Mouse (Mus musculus) layer of hippocampus, postnatal 10 days (tissue): Measurements from ENCODE around the gene Rasl12. TPM values are rescaled to one million over a fixed set of nuclear protein-coding genes. Genes with fewer than 3 reads are reported as not detected.

Experiments
- DNase-seq, 2 experiments: peaks; one replicate each; pipeline ENCODE4 v3.0.0; 2021; ENCODE audit warnings: low spot score in 2 of 2
- long read RNA-seq: library from polyadenylated mRNA; stranded (forward); transcript quantifications from one replicate; pipeline ENCODE4 v2.0.0, GENCODE M21; 2023
- total RNA-seq, 2 experiments: library from RNA; stranded (reverse); gene quantifications; 2 replicates each; pipeline ENCODE4 v1.2.3; 2021

Rasl12 gene
- total RNA-seq: 1 to 10 TPM; 4.1 to 5.3 TPM
- long read RNA-seq, partial matches to known transcripts: 0 of 5 reads
- long read RNA-seq, other reads (novel, unspliced or antisense): 0 of 5 reads

- DNase-seq: peak; percentile 57 to 72
These were observed at the start of gene Rasl12 for GRCm38 (mm10) chr9:65398279-65398678. Gene Rasl12, plus strand, starts transcription at chr9:65398506.

DNA sequence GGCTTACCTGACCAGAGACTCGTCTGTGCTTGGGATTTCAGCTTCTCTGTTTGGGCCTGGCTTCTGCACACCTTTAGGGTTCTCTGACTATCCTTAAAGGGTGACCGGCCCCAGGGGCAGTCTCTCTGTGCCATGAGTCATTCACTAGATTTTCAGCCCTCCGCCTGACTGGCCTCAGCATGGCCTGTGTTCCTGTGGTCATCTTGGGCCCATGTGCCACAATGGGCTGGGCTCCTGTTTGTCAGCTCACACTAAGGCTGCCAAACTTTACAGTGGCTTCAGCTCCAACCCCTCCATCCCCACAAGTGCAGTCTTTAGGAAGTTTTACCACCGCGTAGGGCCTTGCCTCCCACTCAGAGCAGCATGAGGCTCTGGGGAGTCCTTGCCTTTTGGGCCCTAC, 45.1 kb upstream of the Rasl12 start:
- DNase-seq: no peak

- no peak for DNase-seq
These were observed 41.7 kb upstream of the Rasl12 start for GRCm38 (mm10) chr9:65356561-65356960.

DNA sequence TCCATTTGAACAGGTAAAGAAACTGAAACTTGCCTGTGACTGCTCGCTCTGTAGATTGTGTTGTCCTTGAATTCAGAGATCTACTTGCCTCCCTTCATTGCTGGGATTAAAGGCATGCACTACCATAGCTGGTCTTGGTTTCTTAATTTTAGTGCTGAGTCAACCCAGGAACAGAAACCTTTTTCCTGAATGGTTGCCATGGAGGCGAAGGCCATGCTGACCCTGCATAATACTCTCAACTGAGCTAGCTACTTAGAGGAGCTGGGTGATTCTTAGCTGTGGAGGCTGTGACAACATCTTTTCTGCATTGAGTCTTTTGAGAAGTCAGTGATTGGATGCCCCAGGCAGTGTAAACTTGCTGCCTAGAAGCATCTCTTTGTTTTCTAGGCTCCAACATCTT, 41.3 kb upstream of the Rasl12 start:
- DNase-seq: no peak

DNA sequence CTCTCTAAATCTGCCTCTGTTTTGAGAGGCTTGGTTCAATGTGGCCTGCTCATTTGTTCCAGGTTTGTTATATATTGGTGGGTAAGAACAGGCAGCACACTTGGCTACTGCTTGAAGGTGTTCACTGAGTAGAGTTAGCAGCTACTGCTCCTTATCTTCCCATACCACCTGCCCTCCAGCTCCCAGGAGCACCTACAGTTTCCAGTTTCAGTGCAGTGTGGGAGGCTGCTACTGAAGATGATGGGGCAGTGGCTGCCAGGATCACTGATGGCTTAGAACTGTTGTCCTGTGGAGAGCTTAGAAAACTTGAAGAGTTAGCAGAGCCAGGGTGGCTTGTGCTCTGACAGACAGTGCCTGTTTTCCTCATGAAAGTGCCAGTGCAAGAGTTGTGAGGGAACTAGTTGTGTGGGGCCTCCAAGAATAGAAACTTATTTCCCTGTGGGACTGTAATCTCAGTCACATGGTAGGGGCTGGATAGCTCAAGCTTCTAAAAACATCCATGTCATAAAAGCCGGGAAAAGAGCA, 39.3 kb upstream of the Rasl12 start:
- DNase-seq: no peak

DNA sequence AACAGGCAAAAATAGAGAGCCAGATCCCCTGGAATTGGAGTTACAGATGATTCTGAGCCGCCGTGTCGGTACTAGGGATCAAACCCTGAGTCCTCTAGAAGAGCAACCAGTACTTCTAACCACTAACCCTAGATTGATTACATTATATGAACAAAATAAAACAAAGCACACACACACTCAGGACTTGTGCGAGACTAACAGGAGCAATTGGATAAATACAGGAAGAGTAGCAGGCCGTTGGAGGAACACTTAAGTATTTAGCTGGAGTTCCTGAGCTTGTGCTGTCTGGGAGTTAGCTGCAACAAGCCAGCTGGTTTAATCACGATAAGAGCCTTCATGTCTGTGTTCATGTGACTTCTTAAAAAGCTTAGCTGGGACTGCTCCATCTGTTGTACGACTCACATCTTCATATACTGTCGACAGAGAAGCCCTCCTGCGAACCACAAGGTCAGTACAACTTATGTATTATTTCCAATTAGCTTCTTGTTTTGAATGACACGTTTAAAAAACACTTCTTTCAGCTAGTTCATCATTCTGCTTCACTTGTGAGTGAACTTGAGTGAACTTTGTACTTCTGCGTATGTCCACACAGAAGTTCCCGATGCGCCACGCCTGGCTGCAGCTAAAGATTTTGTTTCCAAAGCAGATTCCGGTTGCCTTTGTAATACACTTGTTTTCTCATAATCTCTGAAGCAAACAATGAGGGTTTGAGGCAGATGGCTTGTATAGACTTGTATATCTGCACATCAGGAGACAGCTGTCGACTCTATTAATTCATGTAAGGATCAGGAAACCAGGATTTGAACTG, 37.5 kb upstream of the Rasl12 start, which contains the start of gene Ubap1l:
TSS of gene Ubap1l (plus strand) at position 401 of the 808 bp plus-strand sequence.
- no peak for DNase-seq

GRCm38 (mm10) chr9:65363684-65364083, 34.6 kb upstream of the Rasl12 start:
- no peak for DNase-seq

DNA sequence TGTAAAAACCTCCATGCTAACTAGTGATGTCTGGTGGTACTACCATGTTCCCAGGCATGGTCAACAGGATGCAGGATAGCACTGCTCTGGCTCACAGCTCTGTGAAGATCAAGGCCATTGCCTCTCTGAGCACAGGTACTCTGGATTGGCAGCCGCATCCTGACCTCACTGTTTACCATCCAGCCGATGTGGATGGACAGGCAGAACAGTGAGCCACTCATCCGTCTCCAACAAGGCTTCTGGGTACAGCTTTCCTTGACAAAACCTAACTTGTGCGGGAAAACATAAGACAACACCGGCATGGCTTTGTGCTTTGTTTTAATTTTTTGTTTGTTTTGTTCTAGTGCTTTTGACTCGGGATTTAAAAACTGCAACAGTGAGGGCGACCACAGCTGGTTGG, 32.6 kb upstream of the Rasl12 start:
- DNase-seq: no peak

DNA sequence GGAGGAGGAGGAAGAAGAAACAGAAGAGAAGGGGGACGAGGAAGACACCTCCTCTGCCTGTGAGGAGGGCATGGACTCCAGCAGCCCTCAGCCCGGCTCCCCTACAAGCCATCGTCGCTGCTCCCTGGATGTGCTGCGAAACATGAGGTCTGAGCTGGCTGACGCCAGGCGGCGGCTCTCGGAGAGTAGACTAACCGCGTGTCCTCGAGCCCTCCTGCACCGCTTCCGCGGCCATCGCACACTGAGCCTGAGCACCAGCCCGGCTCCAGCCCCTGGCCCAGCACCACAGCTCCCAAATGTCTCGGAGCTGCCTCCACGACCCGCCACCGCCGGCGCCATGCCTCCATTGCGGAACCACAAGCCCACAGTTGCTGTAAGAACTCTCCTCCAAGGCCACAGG, 26.6 kb upstream of the Rasl12 start:
- no peak for DNase-seq

- peak; percentile 35 to 51 for DNase-seq
These were observed 25.9 kb upstream of the Rasl12 start for GRCm38 (mm10) chr9:65372449-65372848.

DNA sequence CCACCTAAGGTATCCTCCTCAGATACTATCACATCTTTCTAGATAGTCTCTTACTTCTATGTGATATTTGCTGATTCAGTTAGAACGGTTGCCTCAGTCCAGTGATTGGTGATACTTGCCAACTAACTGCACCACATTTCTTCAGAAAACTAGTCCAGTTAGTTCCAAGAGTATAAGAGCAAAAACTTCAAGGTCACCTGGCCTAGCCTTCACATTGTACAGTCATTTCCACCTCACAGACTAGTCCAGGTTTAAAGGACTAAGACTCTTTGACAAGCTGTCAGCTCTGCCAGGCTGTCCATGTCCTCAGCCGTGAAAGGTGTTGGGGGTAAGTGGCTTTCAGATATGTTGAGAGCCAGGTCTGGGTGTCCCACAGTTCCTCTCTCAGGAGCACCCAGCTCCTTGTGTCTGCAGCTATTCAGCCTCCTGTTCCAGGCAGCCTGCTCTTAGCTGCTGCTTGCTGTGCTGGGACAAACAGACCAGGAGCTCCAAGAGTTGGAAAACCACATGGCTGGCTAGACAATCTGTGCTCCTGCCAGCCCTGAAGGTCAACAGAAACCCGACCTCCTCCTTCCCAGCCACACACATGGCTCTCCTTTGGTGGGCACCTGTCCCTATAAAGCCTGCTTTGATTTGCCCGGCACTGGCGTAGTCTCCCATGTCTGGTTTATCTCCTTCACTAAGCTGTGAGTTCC, 23.7 kb upstream of the Rasl12 start:
- no peak for DNase-seq

DNA sequence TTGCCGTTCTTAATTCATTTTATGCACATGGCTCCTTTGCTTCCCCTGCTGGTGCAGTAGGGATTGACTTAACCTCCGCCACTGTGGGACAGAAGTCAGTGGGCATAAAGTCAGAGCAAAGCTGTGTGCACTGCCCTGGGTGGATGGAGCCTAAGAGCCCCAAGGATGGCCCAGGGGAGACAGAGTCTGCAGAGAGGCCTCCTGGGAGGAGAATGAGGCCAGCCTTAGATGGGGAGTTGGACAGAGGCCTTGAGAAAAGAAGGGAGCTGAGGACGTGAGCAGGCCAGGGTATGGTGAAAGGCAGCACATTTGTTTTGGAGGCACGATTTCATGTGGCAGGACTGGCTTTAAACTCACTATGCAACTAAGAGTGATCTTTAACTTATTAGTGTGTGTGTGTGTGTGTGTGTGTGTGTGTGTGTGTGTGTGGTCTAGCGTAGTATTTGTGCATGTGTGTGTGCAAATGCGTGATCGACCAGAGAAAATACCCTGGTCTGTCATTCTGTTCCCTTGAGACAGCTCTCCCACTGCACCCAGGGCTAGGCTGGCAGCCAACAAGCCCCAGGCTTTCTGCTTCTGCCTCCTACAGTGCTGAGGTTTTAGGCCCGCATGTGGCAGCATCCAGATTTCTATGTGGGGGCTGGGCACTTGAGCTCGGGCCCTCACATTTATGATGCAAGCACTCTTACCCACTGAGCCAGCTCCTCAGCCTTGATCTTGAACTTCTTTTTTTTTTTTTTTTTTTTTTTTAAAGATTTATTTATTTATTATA, 23.0 kb upstream of the Rasl12 start:
- DNase-seq: peak; percentile 32 to 36

- DNase-seq: no peak
These were observed 17.2 kb upstream of the Rasl12 start for GRCm38 (mm10) chr9:65381017-65381590.

DNA sequence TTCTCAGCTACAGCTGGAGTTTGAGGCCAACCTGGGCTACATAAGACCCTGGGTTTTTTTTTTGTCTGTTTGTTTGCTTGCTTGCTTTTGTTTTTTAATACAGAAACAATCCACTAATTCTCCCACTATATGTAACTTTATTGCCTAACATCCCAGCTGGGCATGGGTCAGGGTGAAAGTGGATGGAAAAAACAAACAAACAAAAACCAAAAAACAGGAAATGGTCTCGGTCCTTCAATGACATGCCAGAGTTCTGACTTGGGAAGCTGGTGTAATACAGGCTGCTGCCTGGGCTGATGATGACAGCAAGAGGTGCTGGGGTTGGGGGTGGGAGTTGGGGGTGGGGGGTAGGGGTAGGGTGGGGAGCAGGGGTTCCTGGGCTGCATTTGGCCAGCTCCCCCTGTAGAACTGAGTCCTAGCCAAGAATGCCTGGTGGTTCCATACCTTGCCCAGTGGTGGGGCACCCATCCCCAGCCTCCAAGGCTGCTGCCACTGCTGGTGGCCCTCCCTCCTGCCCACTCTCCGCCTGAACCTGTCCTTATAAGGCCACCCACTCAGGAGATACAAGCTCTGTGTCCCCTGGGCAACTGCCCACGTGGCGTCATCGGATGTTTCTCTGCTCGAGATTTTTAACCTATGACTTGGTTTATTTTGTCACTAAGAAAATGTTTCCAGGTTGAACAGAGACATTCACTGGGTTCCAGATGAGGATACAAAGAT, 16.1 kb upstream of the Rasl12 start:
- DNase-seq: no peak

- DNase-seq: no peak
These were observed 15.6 kb upstream of the Rasl12 start for GRCm38 (mm10) chr9:65382751-65383097.

GRCm38 (mm10) chr9:65384276-65384675, 14.0 kb upstream of the Rasl12 start:
- no peak for DNase-seq

GRCm38 (mm10) chr9:65386373-65387140, 11.7 kb upstream of the Rasl12 start:
- no peak for DNase-seq

DNA sequence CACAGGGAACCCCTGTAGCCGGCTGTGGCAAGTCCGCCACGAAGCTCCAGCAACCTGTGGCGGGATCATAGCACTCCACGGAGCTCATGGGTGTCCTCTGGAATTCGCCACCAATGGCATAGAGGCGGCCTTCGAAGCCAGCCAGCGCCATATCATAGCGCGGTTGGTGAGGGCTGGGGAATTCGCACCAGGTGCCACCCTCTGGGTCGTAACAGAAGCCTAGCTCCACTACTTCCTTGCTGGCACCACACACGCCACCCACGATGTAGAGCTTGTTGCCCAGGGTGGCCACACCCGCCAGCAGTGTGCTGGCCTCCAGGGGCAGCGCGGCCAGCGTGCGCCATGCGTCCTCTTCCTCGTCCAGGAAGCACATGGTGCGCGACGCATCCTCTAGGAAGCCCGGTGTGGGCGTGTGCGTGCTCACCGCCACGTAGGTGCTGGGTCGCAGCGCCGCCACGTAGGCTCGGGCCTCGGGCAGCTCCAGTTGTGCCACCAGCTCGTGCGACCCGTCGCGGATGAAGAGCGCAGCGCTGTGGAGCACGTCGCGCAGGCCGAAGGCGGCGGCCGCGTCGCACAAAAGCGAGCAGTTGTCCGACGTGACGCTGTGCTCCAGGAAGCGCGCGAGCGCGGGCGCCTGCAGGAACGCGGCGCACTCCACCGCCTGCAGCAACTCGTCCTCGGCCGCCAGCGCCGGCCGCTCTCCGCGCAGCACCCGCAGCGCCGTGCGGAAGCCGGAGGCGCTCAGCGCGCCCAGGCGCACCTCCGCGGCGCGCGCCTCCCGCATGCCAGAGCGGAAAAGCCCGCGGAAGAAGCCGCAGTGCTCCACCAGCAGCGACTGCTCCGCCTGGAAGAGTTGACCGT, 7.3 kb upstream of the Rasl12 start:
- DNase-seq: no peak

GRCm38 (mm10) chr9:65391613-65391964, 6.7 kb upstream of the Rasl12 start, which contains the start of gene Kbtbd13:
Gene Kbtbd13, minus strand, starts transcription at chr9:65391652.
- DNase-seq: no peak
